Mouse (Mus musculus) ovary, adult 18-20 months (tissue): ENCODE data around the gene Fzd5.

Experiments used
- DNase-seq: peaks from one replicate; pipeline ENCODE4 v3.0.0; 2022; ENCODE audit warnings: low spot score, mixed read lengths

Gene Fzd5

GRCm38 (mm10) chr1:64684440-64684839 is 53.1 kb downstream of the Fzd5 start:
- no peak for DNase-seq

GRCm38 (mm10) chr1:64683039-64683438 is 54.5 kb downstream of the Fzd5 start:
- DNase-seq: no peak

GRCm38 (mm10) chr1:64681499-64681898 is 56.1 kb downstream of the Fzd5 start:
- no peak for DNase-seq
